Mouse (Mus musculus) G1E (cell line): ENCODE measurements around the gene Adamtsl3. TPM values are rescaled to one million over a fixed set of nuclear protein-coding genes. Genes with fewer than 3 reads are reported as not detected.

Source experiments
- ATAC-seq: 2 replicates; pipeline ENCODE4 v1.8.0; 2016; ENCODE audit warnings: mild to moderate bottlenecking; ENCODE audit not compliant: insufficient number of reproducible peaks, poor library complexity, low FRiP score, severe bottlenecking; ENCODE audit errors: extremely low read depth
- DNase-seq: peaks from one replicate; pipeline ENCODE4 v3.0.0; 2012; ENCODE audit warnings: low spot score
- H3K27me3 ChIP-seq: 2 replicates; pipeline ENCODE4 v1.6.1; 2012; ENCODE audit warnings: mild to moderate bottlenecking, low read length, inconsistent platforms; ENCODE audit not compliant: insufficient read depth
- H3K36me3 ChIP-seq: replicated peaks from 2 replicates; pipeline ENCODE3; 2012; ENCODE audit warnings: mild to moderate bottlenecking, inconsistent platforms
- H3K4me1 ChIP-seq: 2 replicates; pipeline ENCODE4 v1.6.1; 2012; ENCODE audit warnings: low read depth, low read length, inconsistent platforms, mixed read lengths; ENCODE audit not compliant: insufficient read depth
- H3K4me3 ChIP-seq: 2 replicates; pipeline ENCODE4 v1.5.1; 2012; ENCODE audit warnings: low read depth, mild to moderate bottlenecking, inconsistent platforms, low read length, moderate library complexity, mixed read lengths
- H3K9me3 ChIP-seq: replicated peaks from 2 replicates; pipeline ENCODE4 v1.6.1; 2012; ENCODE audit warnings: inconsistent platforms
- CTCF ChIP-seq: IDR thresholded peaks from 2 replicates; pipeline ENCODE4 v1.5.1; 2012; ENCODE audit warnings: low read depth, low read length, inconsistent platforms, mixed read lengths
- GATA1 ChIP-seq: IDR thresholded peaks from 2 replicates; pipeline ENCODE4 v1.6.1; 2012; ENCODE audit warnings: borderline replicate concordance, low read length, inconsistent platforms, mixed read lengths
- GATA2 ChIP-seq: IDR thresholded peaks from 2 replicates; pipeline ENCODE4 v1.6.1; 2012; ENCODE audit warnings: low read depth, low read length, inconsistent platforms, borderline replicate concordance
- POLR2AphosphoS5 ChIP-seq: IDR thresholded peaks from 2 replicates; pipeline ENCODE4 v1.6.1; 2012; ENCODE audit warnings: low read depth, low read length, inconsistent platforms; ENCODE audit not compliant: insufficient replicate concordance
- TAL1 ChIP-seq: conservative IDR thresholded peaks from 2 replicates; pipeline ENCODE4 v1.6.1; 2012; ENCODE audit warnings: low read depth, low read length, inconsistent platforms, mixed read lengths
- polyA plus RNA-seq: library from polyadenylated mRNA; stranded (reverse); fragments of >175 nt; gene quantifications from 2 replicates; pipeline ENCODE4 v1.2.3, GENCODE M21; 2012
- total RNA-seq, 2 experiments: library from RNA; stranded (forward) in 1 of 2; stranded (reverse) in 1 of 2; fragments of 200-1000 nt in 1 of 2; fragments of >200 nt in 1 of 2; fragmentation: Nextera tagmentation in 1 of 2; gene quantifications; 2 replicates each; pipeline ENCODE4 v1.2.3; 2014 to 2017

Gene Adamtsl3
- total and polyA plus RNA-seq, 3 experiments = 0.49 TPM; not detected in 2

DNA sequence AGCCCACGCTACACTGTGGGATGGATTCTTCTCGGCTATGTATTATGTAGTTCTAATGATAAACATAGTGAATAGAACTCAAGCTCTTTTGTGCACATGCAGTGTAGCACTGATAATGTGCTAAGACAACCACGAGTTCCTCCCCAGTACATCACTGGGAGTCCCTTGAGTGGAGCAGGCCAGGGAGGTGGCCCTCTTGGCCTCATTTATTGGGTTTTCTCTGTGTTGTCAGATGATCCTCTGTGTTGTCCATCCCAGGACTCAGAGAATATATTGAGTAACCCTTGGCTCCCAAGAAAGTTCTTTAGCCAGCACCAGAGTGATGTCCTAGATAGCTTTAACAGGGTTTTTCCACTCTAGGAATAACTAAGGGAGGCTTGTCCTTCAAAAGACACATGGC is 14.9 kb downstream of the Adamtsl3 start:
- Histone ChIP-seq H3K4me1 (no peaks in the 10 kb centered on the region), H3K27me3 (no peaks in the 10 kb centered on the region), H3K36me3 (no peaks in the 10 kb centered on the region), H3K9me3 (peaks cover 21% of the 10 kb centered on the region), H3K4me3 (no peak overlapping the region)
- no peak for TF ChIP-seq GATA1
- TF ChIP-seq TAL1 = no peak
- TF ChIP-seq POLR2AphosphoS5 = no peak
- TF ChIP-seq GATA2 = no peak
- TF ChIP-seq CTCF = no peak
- ATAC-seq (no peak), DNase-seq (no peak)

DNA sequence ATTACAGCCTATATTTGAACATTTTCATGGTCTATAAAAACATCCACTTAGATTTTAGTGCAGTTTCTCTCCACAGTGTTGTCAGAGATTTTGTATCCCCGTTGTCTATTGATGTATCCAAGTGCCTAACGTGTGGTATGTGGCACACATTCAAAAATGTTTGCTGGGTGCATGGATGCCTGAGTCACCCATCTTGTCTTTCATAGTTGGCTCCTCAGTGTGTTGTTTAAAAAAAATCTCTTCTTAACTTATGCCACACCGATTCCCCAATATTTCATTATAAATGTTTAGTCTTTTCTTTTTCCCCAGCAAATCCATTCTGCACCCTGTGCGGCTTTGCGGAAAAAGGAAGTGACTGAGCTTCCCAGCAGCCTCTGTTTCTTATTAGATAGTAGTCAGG is 23.7 kb downstream of the Adamtsl3 start:
- TF ChIP-seq TAL1 (no peak), GATA1 (no peak), POLR2AphosphoS5 (no peak), GATA2 (no peak), CTCF (no peak)
- Histone ChIP-seq H3K27me3 (no peaks in the 10 kb centered on the region), H3K36me3 (no peaks in the 10 kb centered on the region), H3K9me3 (peaks cover 23% of the 10 kb centered on the region), H3K4me1 (no peaks in the 10 kb centered on the region), H3K4me3 (no peak overlapping the region)
- ATAC-seq (no peak), DNase-seq (no peak)

DNA sequence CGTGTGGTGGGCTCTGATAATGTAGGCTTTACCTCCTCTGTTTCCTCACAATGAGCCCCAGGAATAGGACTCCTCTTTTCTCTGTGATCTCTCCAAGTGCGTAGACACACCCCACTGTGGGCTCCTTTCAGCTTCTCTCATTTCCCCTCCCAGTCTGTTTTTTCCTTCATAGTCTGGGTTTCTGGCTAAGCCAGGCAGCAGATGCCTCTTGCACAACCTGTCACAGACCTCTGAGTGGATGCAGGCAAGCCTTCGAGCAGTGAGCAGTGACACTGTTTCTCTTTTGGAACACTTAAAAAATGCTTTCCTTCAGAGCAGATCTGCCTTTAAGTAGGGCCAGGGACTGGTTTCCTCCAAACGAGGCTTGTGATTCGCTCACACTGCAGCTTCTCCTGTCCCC is 24.2 kb downstream of the Adamtsl3 start:
- H3K36me3 ChIP-seq = no peaks in the 10 kb centered on the region
- H3K4me1 ChIP-seq = no peaks in the 10 kb centered on the region
- DNase-seq (no peak), ATAC-seq (no peak)
- no peaks in the 10 kb centered on the region for H3K27me3 ChIP-seq
- peaks cover 21% of the 10 kb centered on the region for H3K9me3 ChIP-seq
- no peak overlapping the region for H3K4me3 ChIP-seq
- TF ChIP-seq GATA1 (no peak), POLR2AphosphoS5 (no peak), GATA2 (no peak), TAL1 (no peak), CTCF (no peak)

DNA sequence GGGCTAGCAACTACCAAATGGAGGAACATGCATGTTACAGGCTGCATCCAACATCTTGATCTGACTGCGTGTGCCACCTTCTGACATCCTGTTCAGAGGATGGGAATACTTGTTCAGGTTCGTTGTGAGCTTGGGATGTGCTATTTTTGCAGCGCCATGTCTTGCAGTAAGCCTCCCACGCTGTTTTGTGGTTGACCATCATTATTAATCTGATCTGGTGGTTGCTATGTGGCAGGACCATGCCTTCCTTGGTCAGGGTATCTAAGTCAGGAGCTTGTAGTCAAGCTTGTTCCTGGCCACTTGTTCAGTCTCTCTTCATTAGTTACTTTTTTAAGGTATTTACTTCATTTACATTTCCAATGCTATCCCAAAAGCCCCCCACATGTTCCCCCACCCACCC is 24.7 kb downstream of the Adamtsl3 start:
- H3K4me1 ChIP-seq = no peaks in the 10 kb centered on the region
- TF ChIP-seq CTCF (no peak), TAL1 (no peak)

DNA sequence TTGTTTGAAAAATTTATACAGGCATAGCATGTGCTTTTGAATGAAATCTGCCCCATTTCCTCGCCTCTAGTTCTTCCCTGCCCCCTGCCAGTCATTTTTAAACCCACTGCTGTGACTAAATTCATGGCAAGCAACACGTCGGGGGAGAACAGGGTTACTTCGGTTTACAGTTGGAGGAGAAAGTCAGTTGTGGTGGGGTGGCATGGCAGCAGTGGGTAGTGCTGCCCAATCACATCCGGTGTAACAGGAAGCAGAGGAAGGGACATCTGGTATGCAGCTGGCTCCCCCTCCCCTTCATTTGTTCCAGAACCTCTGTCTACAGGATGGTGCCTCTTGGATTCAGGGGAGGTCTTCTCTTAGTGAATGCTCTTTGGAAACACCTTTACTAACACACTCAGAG is 25.6 kb downstream of the Adamtsl3 start:
- Histone ChIP-seq H3K4me3 (no peak overlapping the region), H3K9me3 (peaks cover 17% of the 10 kb centered on the region), H3K36me3 (no peaks in the 10 kb centered on the region), H3K4me1 (no peaks in the 10 kb centered on the region), H3K27me3 (no peaks in the 10 kb centered on the region)
- TF ChIP-seq GATA2 (no peak), CTCF (no peak), POLR2AphosphoS5 (no peak), GATA1 (no peak), TAL1 (no peak)
- no peak for ATAC-seq
- no peak for DNase-seq

More for the DNA sequence above, 24.7 kb downstream of the Adamtsl3 start:
- ATAC-seq (no peak), DNase-seq (no peak)
- peaks cover 18% of the 10 kb centered on the region for H3K9me3 ChIP-seq
- no peaks in the 10 kb centered on the region for H3K36me3 ChIP-seq
- H3K4me3 ChIP-seq = no peak overlapping the region
- H3K27me3 ChIP-seq = no peaks in the 10 kb centered on the region

DNA sequence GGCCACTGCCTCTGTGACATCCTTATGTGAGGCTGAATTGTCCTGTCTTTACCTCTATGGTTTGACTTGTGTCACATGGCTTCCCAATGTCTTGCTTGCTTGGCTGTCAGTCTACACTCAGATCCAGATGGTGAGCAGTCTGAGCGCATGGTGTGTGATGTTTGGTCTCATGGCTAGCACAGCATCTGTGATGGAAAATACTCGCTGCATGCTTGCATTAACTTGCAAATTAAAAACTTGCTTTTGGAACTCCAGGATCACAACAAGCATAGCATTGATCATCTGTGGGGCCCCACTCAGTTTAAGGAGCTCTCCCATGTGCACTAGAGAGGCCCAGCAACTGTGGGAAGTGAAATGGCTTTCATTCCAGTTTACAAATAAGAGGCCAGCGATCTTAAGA is 29.1 kb downstream of the Adamtsl3 start:
- Histone ChIP-seq H3K9me3 (peaks cover 20% of the 10 kb centered on the region), H3K4me3 (no peak overlapping the region), H3K4me1 (no peaks in the 10 kb centered on the region), H3K36me3 (no peaks in the 10 kb centered on the region), H3K27me3 (no peaks in the 10 kb centered on the region)
- TF ChIP-seq TAL1 (no peak), GATA1 (no peak), CTCF (no peak), POLR2AphosphoS5 (no peak), GATA2 (no peak)
- ATAC-seq = no peak
- no peak for DNase-seq

DNA sequence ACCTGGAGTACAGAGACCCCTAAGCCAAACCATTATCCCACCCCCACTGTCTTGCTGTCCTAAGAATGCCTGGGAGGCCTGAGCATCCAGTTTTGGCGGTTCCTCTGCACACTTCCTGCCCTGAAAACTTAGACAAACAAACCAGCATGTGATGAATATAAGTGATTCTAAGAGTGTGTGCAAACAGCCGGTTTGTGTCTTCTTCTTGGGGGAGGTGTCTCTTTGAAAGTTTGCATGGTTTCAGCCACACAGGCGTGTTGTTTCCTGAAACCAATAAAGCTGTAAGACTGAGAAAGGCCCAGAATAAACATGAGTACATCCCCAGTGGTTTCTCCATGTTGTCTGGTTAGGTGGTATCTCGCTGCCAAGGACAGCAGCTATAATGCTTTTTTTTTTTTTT is 30.6 kb downstream of the Adamtsl3 start:
- ATAC-seq = no peak
- TF ChIP-seq POLR2AphosphoS5 (no peak), GATA2 (no peak), CTCF (no peak), TAL1 (no peak), GATA1 (no peak)

More for the DNA sequence above, 30.6 kb downstream of the Adamtsl3 start:
- Histone ChIP-seq H3K27me3 (no peaks in the 10 kb centered on the region), H3K4me1 (no peaks in the 10 kb centered on the region), H3K4me3 (no peak overlapping the region), H3K9me3 (peaks cover 26% of the 10 kb centered on the region), H3K36me3 (no peaks in the 10 kb centered on the region)
- DNase-seq = no peak
